Mouse (Mus musculus) forebrain, embryonic 16.5 days (tissue): ENCODE measurements at regions not wholly inside any gene's neighbourhood (a gene's known extent, or its start where the extent isn't known, plus 50 kb on each side); places are given as distances from the start of the nearest gene placed in this dataset.

Experiments
- ATAC-seq: fragments of 200-750 bp; cut with Nextera tagmentation; 2 replicates; pipeline ENCODE4 v1.8.0; 2017; ENCODE audit warnings: mild to moderate bottlenecking, moderate library complexity
- H3K27ac ChIP-seq: fragments of 300-500 bp; sonication (generic); 2 replicates; pipeline ENCODE4 v1.5.1; 2014; ENCODE audit warnings: low read length, control low read depth
- H3K27me3 ChIP-seq: fragments of 300-500 bp; sonication (generic); replicated peaks from 2 replicates; pipeline ENCODE4 v1.6.1; 2014; ENCODE audit warnings: low read length; ENCODE audit not compliant: control insufficient read depth, insufficient read depth
- H3K36me3 ChIP-seq: fragments of 300-500 bp; sonication (generic); 2 replicates; pipeline ENCODE4 v1.6.1; 2014; ENCODE audit not compliant: control insufficient read depth, insufficient read depth
- H3K4me1 ChIP-seq: fragments of 300-500 bp; sonication (generic); replicated peaks from 2 replicates; pipeline ENCODE4 v1.6.1; 2014; ENCODE audit warnings: low read length; ENCODE audit not compliant: control insufficient read depth, insufficient read depth
- H3K4me2 ChIP-seq: fragments of 300-500 bp; sonication (generic); 2 replicates; pipeline ENCODE4 v1.6.1; 2014; ENCODE audit warnings: mild to moderate bottlenecking, low read length, control low read depth
- H3K4me3 ChIP-seq: fragments of 300-500 bp; sonication (generic); replicated peaks from 2 replicates; pipeline ENCODE4 v1.5.1; 2014; ENCODE audit warnings: mild to moderate bottlenecking, low read length, control low read depth
- H3K9ac ChIP-seq: fragments of 300-500 bp; sonication (generic); replicated peaks from 2 replicates; pipeline ENCODE4 v1.6.1; 2014; ENCODE audit warnings: low read depth, low read length, control low read depth
- H3K9me3 ChIP-seq: fragments of 300-500 bp; sonication (generic); 2 replicates; pipeline ENCODE4 v1.6.1; 2016; ENCODE audit warnings: low read length; ENCODE audit not compliant: control insufficient read depth
- WGBS: fragments of 180-500 bp; shearing (Covaris S2); extraction: QIAGEN DNeasy Blood & Tissue Kit; methylation state at CpG from one replicate; pipeline ENCODE4 v1.1.7; 2014; 5-methylcytosine and 5-hydroxymethylcytosine counted together

DNA sequence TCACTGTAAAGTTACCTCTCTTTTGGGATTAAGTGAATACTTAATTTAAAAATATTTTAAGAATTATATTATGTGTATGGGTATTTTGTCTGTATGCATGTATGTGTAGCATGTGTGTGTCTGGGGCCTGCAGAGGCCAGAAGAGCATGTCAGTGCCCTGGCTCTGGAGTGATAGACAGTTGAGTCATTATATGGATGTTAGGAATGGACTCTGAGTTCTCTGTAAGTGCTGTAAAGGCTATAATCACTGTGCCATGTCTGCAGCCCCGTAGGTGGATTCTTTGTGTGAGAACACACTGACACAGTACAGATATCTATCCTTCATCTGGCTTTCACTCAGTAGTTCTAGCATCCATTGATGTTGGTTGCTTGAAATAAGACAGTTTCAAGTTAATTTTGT, 2292.7 kb downstream of the 4930444P10Rik start:
- ATAC-seq, result no peak
- Histone ChIP-seq H3K4me3 (no peak overlapping the region), H3K9ac (no peak overlapping the region), H3K4me1 (no peaks in the 10 kb centered on the region), H3K9me3 (no peaks in the 10 kb centered on the region), H3K27ac (no peak overlapping the region), H3K4me2 (no peak overlapping the region), H3K27me3 (no peaks in the 10 kb centered on the region), H3K36me3 (no peaks in the 10 kb centered on the region)
- 86% methylated on average over 1 of the region's 1 CpGs for WGBS

DNA sequence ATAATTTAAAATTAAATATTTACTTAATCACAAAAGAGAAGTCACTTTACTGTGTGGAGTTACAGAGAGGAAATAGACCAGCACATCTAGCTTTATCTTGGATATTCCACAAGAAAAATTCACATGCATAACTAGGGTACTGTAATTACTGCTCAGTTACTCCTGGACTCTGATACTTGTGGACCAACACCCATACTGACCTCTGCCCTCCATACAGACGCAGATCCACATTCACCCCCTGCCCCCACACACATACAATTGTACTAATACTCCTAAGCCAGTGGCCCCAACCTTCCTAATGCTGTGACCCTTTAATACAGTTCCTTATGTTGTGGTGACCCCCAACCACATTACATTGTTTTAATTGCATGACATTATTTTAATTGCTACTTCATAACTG, 2294.3 kb downstream of the 4930444P10Rik start:
- Histone ChIP-seq H3K9me3 (no peaks in the 10 kb centered on the region), H3K27me3 (no peaks in the 10 kb centered on the region)

DNA sequence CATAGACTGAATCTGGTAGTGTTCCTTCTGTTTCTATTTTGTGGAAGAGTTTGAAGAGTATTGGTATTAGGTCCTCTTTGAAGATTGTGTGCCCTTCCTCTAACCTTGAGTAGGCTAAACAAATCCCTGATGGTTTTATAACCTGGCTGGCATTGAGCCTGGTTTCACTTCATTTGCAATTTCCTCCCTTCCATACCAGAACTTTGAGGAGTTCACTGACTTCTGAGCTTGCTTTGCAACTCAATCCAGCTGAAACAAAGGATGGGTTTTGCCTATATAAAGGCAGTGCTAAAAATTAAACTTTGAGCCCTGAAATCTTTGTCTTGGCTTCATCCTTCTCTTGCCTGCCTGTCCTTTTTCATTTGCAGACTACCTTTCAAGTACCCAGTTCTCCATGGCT, 2297.9 kb downstream of the 4930444P10Rik start:
- ATAC-seq, result no peak
- no peak overlapping the region for H3K4me2 ChIP-seq
- no peaks in the 10 kb centered on the region for H3K36me3 ChIP-seq
- no peak overlapping the region for H3K9ac ChIP-seq
- H3K27ac ChIP-seq, result no peak overlapping the region
- no peaks in the 10 kb centered on the region for H3K27me3 ChIP-seq
- H3K4me3 ChIP-seq, result no peak overlapping the region
- no peaks in the 10 kb centered on the region for H3K4me1 ChIP-seq
- no peaks in the 10 kb centered on the region for H3K9me3 ChIP-seq

More for the DNA sequence above, 2294.3 kb downstream of the 4930444P10Rik start:
- no peak for ATAC-seq
- Histone ChIP-seq H3K27ac (no peak overlapping the region), H3K4me1 (no peaks in the 10 kb centered on the region), H3K36me3 (no peaks in the 10 kb centered on the region), H3K4me3 (no peak overlapping the region), H3K4me2 (no peak overlapping the region), H3K9ac (no peak overlapping the region)
- WGBS, result 92% methylated on average over 1 of the region's 1 CpGs

DNA sequence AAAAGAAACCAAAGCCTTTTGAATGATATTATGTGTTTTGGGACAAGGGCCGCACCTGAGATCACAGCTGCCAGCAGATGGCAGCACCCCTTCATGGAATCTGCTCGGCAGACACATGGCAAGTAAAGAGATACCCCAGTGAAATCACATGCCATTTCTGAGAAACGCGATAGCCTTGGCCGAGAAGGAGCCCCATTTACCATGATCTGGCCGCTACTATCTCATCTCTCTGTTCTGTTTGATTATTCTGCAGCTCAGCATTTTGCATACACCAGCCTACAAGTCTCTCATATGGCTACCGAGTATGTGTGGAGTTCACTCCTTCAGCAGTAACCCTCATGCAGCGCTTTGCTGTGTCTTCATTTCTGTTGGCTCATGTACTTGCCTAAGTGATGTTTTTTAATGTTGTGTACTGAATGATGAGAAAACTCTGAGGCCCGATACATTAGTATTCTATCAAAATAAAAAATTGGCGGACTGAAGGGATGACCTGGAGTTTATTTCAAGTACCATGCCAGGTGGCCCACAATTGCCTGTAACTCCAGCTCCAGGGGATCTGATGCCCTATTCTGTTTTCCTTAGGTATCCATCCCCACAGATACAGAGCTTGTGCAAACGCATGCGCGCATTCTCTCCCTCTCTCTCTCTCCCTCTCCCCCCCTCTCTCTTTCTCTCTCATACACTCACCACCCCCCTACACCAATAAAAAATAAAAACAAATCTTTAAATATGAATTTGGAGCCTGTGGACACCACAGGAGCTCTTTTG, 2303.6 kb downstream of the 4930444P10Rik start:
- H3K27ac ChIP-seq, result no peak overlapping the region
- no peaks in the 10 kb centered on the region for H3K36me3 ChIP-seq
- peak; percentile 93 for ATAC-seq
- H3K4me1 ChIP-seq, result peaks cover 2% of the 10 kb centered on the region; the same call in 1 of the 2 replicates
- no peaks in the 10 kb centered on the region for H3K27me3 ChIP-seq
- H3K9me3 ChIP-seq, result no peaks in the 10 kb centered on the region
- H3K4me3 ChIP-seq, result peak overlapping the region; percentile 18
- peak overlapping the region; percentile 47 for H3K4me2 ChIP-seq
- WGBS, result 39% methylated on average over 13 of the region's 13 CpGs
- H3K9ac ChIP-seq, result 0 out of 2 replicates have a peak overlapping the region, but pooled peaks have one; percentile 35

DNA sequence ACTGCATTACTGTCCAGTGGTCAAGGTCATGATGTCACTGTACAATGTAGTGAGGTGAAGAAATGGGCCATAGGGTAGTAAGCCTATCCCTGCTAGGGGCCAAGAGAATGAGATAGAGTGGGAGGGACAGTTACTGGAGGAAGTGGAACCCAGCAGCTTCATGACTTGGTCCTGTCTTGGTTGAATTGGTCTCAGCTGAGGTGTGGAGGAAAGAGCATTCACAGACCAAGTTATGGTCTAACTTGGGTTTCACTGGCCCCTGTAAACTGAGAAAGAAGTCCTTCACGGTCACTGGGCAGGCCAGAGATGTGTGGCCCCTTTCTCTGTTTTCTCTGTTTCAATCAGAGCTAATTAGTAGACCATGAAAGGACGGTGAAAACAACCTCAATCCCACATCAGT, 2306.1 kb downstream of the 4930444P10Rik start:
- no peak overlapping the region for H3K27ac ChIP-seq
- ATAC-seq, result no peak
- no peaks in the 10 kb centered on the region for H3K9me3 ChIP-seq
- H3K4me3 ChIP-seq, result no peak overlapping the region
- H3K27me3 ChIP-seq, result no peaks in the 10 kb centered on the region
- peaks cover 2% of the 10 kb centered on the region; the same call in 1 of the 2 replicates for H3K4me1 ChIP-seq
- no peak overlapping the region for H3K9ac ChIP-seq
- no peaks in the 10 kb centered on the region for H3K36me3 ChIP-seq
- WGBS, result 42% methylated on average over 2 of the region's 2 CpGs
- no peak overlapping the region for H3K4me2 ChIP-seq

DNA sequence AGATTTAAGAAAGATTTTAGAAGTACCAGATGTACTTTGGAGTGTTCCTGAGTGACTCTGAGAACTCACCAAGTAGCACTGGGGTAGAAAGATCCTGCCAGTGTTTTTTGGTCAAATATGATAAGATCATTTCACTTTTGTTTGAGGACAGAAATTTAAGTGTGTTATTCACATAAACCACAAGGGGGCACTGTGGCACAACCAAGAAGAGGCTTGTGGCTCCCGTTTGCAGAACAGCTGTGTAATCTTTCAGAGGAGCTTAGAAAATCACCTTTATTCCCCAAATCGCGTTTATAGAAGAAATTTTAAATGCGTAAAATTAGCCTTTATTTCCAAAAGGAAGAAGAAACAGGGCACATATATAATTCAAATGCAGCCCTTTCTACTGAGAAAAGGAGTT, 2308.7 kb downstream of the 4930444P10Rik start:
- no peaks in the 10 kb centered on the region for H3K9me3 ChIP-seq
- 7% methylated on average over 4 of the region's 4 CpGs for WGBS
- ATAC-seq, result no peak

DNA sequence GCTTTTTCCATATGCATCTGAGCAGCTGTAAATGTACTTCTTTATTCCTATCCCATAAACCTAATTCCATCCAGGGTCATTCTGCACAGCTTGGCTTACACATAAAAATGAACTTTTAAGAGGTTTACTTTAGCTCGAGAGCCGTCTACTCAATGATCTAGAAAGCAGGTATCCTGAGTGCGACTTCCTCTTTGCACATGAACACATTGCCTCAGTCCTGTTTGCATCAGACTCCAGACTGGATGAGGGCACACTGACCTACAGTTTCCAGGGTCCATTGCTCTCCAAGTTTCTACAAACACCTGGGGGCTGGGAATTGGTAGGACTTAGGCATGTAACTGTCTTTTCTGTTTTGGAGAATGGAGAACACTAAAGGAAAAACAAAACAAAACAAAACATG, 2310.5 kb downstream of the 4930444P10Rik start:
- no peak for ATAC-seq
- 92% methylated on average over 3 of the region's 3 CpGs for WGBS
- Histone ChIP-seq H3K9ac (no peak overlapping the region), H3K4me1 (no peaks in the 10 kb centered on the region), H3K9me3 (no peaks in the 10 kb centered on the region), H3K27ac (no peak overlapping the region), H3K36me3 (no peaks in the 10 kb centered on the region), H3K27me3 (no peaks in the 10 kb centered on the region), H3K4me2 (no peak overlapping the region), H3K4me3 (no peak overlapping the region)

More for the DNA sequence above, 2308.7 kb downstream of the 4930444P10Rik start:
- Histone ChIP-seq H3K4me1 (peaks cover 1% of the 10 kb centered on the region; the same call in 1 of the 2 replicates), H3K27me3 (no peaks in the 10 kb centered on the region), H3K36me3 (no peaks in the 10 kb centered on the region), H3K27ac (no peak overlapping the region), H3K4me2 (no peak overlapping the region), H3K4me3 (no peak overlapping the region), H3K9ac (no peak overlapping the region)

DNA sequence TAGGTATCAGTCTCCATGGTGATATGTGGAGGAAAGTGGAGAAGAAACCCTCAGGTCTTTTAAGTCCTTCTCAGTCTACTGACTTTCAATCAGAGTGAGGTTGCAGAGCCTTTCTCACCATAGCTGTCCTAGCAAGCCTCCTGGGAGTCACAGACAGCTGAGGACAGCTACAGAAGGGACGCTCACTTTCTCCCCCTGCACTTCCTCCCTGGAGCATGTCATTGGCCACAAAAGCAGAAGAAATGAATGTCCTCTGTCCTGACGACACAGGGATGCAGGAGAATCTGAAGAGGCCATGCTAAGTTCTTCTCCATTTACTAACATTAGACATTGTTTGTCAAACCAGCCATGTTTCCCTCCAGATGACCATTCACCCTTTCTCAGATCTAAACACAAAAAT, 2321.0 kb downstream of the 4930444P10Rik start:
- Histone ChIP-seq H3K27me3 (no peaks in the 10 kb centered on the region), H3K4me3 (no peak overlapping the region), H3K36me3 (no peaks in the 10 kb centered on the region), H3K4me2 (no peak overlapping the region), H3K4me1 (no peaks in the 10 kb centered on the region), H3K9me3 (no peaks in the 10 kb centered on the region), H3K27ac (no peak overlapping the region), H3K9ac (no peak overlapping the region)
- 60% methylated on average over 2 of the region's 2 CpGs for WGBS
- no peak for ATAC-seq

DNA sequence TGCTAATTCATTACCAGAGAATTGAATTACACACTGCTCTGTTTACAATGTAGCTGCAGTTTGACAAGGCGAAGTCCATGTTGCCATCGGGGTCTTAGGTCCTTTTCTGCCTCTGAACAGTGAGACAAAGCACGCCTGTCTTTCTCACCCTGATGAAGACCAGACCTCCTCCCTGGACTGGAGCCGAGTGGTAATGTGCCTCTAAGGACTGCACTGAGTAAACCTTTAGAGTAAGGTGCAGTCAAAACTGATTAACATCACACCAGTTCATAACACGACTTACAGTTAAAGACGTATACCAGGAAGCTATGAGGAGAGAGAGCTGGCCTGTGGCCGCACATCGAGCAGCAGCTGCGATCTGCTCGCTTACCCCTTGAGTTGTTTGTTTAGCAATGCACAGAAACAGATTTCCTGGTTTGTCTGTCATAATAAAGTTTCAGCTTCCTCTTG, 2322.1 kb downstream of the 4930444P10Rik start:
- Histone ChIP-seq H3K36me3 (no peaks in the 10 kb centered on the region), H3K9me3 (no peaks in the 10 kb centered on the region), H3K9ac (no peak overlapping the region), H3K27ac (no peak overlapping the region), H3K4me3 (no peak overlapping the region), H3K4me1 (no peaks in the 10 kb centered on the region), H3K27me3 (no peaks in the 10 kb centered on the region), H3K4me2 (no peak overlapping the region)
- 77% methylated on average over 10 of the region's 10 CpGs for WGBS
- ATAC-seq, result no peak
